Mouse (Mus musculus) myocyte (in vitro differentiated cells): ENCODE measurements around the gene Podn. TPM values are rescaled to one million over a fixed set of nuclear protein-coding genes. Genes with fewer than 3 reads are reported as not detected.

Source experiments
- H3K27me3 ChIP-seq: one replicate; pipeline ENCODE4 v1.6.1; 2011; ENCODE audit not compliant: control insufficient read depth, insufficient read depth, insufficient read length
- H3K36me3 ChIP-seq: one replicate; pipeline ENCODE4 v1.6.1; 2011; ENCODE audit not compliant: control insufficient read depth, insufficient read depth
- H3K4me2 ChIP-seq: one replicate; pipeline ENCODE4 v1.6.1; 2011; ENCODE audit warnings: low read depth, control low read depth
- H3K4me3 ChIP-seq: one replicate; pipeline ENCODE4 v1.5.1; 2011; ENCODE audit warnings: mild to moderate bottlenecking, control low read depth, moderate library complexity
- H3K79me2 ChIP-seq: one replicate; pipeline ENCODE4 v1.6.1; 2011; ENCODE audit not compliant: control insufficient read depth, insufficient read depth
- H3ac ChIP-seq: one replicate; pipeline ENCODE4 v1.6.1; 2011; ENCODE audit not compliant: control insufficient read depth, insufficient read length
- CEBPB ChIP-seq: IDR thresholded peaks from 2 replicates; pipeline ENCODE4 v1.6.1; 2011; ENCODE audit warnings: mild to moderate bottlenecking, moderate library complexity; ENCODE audit not compliant: poor library complexity, insufficient read depth, severe bottlenecking
- E2F4 ChIP-seq: IDR thresholded peaks from one replicate; pipeline ENCODE4 v1.6.1; 2011; ENCODE audit warnings: mild to moderate bottlenecking, control low read depth, moderate library complexity; ENCODE audit not compliant: insufficient read depth
- MAX ChIP-seq: IDR thresholded peaks from one replicate; pipeline ENCODE4 v1.6.1; 2011; ENCODE audit warnings: low read depth, mild to moderate bottlenecking, control low read depth
- MYOD1 ChIP-seq, 3 experiments: IDR thresholded peaks; one replicate each; pipeline ENCODE4 v1.6.1; 2011; ENCODE audit warnings: control low read depth in 2 of 3, low read depth in 2 of 3, mild to moderate bottlenecking in 2 of 3, moderate library complexity in 1 of 3; ENCODE audit not compliant: insufficient read length in 2 of 3, control insufficient read depth in 1 of 3
- MYOG ChIP-seq, 3 experiments: IDR thresholded peaks; one replicate each; pipeline ENCODE4 v1.6.1; 2011; ENCODE audit warnings: control low read depth in 2 of 3, low read depth in 2 of 3, mild to moderate bottlenecking in 2 of 3; ENCODE audit not compliant: insufficient read length in 2 of 3, control insufficient read depth in 1 of 3, insufficient read depth in 1 of 3
- POLR2A ChIP-seq: IDR thresholded peaks from one replicate; pipeline ENCODE4 v1.6.1; 2011; ENCODE audit warnings: low read depth, mild to moderate bottlenecking, control low read depth, moderate library complexity; ENCODE audit not compliant: insufficient read length
- POLR2AphosphoS2 ChIP-seq: IDR thresholded peaks from one replicate; pipeline ENCODE4 v1.6.1; 2011; ENCODE audit warnings: low read depth, control low read depth; ENCODE audit not compliant: insufficient read length
- REST ChIP-seq: IDR thresholded peaks from one replicate; pipeline ENCODE4 v1.6.1; 2011; ENCODE audit warnings: mild to moderate bottlenecking, control low read depth, moderate library complexity; ENCODE audit not compliant: insufficient read depth, insufficient read length
- SRF ChIP-seq: IDR thresholded peaks from one replicate; pipeline ENCODE4 v1.6.1; 2011; ENCODE audit warnings: low read depth; ENCODE audit not compliant: control insufficient read depth, insufficient read length
- TCF12 ChIP-seq: IDR thresholded peaks from one replicate; pipeline ENCODE4 v1.6.1; 2011; ENCODE audit warnings: mild to moderate bottlenecking, control low read depth; ENCODE audit not compliant: poor library complexity, insufficient read depth, severe bottlenecking
- TCF3 ChIP-seq: IDR thresholded peaks from one replicate; pipeline ENCODE4 v1.6.1; 2011; ENCODE audit warnings: low read depth, control low read depth; ENCODE audit not compliant: insufficient read length
- USF1 ChIP-seq: IDR thresholded peaks from one replicate; pipeline ENCODE4 v1.6.1; 2011; ENCODE audit warnings: low read depth, mild to moderate bottlenecking, control low read depth, moderate library complexity
- polyA plus RNA-seq: library from polyadenylated mRNA; unstranded; fragments of >200 nt; fragmentation: generic; extraction: Trizol; gene quantifications from one replicate; pipeline ENCODE4 v1.2.1, GENCODE M21; 2012; ENCODE audit warnings: missing spikeins

Podn gene
- polyA plus RNA-seq, 1 experiment = 0.10 TPM

DNA sequence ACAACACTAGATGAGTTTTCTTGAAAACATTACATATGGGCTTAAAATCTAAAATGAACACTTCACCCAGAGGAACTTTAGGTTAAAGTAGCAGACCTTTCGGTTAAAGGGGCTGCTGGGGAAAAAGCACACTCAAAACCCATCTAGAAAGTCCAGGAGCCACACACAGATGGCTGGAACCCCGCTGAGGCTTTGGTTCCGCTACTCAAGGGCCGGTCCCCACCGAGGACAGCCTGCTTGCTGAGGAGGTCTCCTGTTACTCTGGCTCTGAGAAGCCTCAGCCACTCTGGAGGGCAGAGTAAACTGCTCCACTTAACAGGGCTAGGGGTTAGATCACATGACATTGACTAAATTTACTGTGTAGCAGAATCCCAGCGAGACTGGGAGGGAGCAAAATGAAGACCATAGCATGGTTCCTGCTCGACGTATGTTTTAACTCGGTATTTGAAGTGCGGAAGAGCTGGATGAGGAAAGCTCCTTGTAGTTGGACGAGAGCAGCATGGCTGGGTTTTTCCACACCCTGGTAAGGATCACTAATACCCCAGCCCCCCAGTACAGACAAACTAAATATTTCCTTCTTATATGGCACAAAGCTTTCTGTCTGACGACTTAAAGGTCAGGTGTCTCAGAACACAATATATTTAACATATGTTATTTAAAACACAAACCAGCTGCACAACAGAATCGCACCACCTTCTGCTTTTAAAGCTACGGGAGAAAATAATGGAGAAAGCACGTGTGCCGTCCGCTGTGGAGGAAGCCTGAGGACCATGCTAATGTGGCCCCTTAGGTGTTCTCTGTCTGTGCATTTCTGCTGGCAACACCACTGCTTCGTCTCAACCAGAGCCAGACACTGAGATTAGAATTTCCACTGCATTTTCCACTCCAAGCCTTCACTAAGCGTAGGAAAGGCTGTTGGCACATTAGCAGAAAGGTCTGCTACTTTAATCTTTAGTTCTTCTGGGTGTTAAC, 50.8 kb downstream of the Podn start:
- TF ChIP-seq USF1 (no peak), POLR2AphosphoS2 (no peak), CEBPB (no peak), POLR2A (no peak), MYOG (IDR thresholded peaks at IDR 0.05; ENCODE audit: control insufficient read depth in 1 of 3, insufficient read depth in 1 of 3, insufficient read length in 2 of 3, low read depth in 2 of 3) (no peak), TCF3 (no peak), TCF12 (no peak), REST (no peak), MAX (no peak)
- Histone ChIP-seq H3K27me3 (no peaks in the 10 kb centered on the region), H3K36me3 (peaks cover 23% of the 10 kb centered on the region), H3K79me2 (no peaks in the 10 kb centered on the region), H3K4me2 (no peak overlapping the region), H3K4me3 (no peak overlapping the region), H3ac (no peak overlapping the region)

- no peak overlapping the region for H3K4me2 ChIP-seq
- no peaks in the 10 kb centered on the region for H3K36me3 ChIP-seq
- peaks cover 4% of the 10 kb centered on the region for H3K27me3 ChIP-seq
- H3K79me2 ChIP-seq = no peaks in the 10 kb centered on the region
- TF ChIP-seq E2F4 (no peak), MAX (no peak), TCF12 (no peak), USF1 (no peak), CEBPB (no peak), POLR2A (no peak), SRF (no peak), REST (no peak), MYOG (IDR thresholded peaks at IDR 0.05; ENCODE audit: control insufficient read depth in 1 of 3, insufficient read depth in 1 of 3, insufficient read length in 2 of 3, low read depth in 2 of 3) (no peak), MYOD1 (IDR thresholded peaks at IDR 0.05; ENCODE audit: control insufficient read depth in 1 of 3, insufficient read length in 2 of 3, low read depth in 2 of 3) (no peak), POLR2AphosphoS2 (no peak), TCF3 (no peak)
- H3ac ChIP-seq = no peak overlapping the region
- H3K4me3 ChIP-seq = no peak overlapping the region
These were observed 59.2 kb downstream of the Podn start for GRCm38 (mm10) chr4:108037027-108037426.

DNA sequence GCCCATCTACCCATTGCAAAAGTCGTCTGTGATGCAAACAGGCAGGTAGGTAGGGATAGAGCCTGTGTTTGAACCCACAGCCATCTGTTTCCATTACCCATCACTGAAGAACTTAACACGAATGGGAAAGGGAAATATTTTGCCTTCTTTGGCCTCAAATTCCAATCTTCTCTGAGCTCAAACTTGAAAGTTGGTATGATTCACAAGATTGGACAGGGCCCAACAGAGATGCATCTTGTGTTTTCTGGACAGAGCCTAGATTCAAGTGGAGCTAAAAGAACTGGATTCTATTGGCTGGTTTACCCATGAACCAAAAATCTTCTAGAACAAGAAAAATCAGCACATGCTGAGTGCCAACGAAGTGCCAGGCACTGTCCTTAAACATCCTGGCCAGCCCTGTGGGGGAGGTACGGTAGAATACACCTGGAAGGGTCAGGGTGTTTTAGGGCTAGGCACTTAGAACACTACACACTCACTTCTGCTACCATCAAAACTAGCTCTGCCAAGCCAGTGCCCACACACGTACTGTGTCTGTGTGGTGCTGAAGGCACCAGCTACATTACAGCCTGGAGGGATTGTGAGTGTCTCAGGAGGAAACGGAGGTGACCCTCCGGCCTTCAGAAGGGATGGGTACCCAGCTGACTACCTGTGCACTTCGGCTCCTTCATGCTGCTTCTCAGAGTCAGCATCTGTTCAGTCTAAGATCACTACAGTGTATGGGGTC, 63.0 kb downstream of the Podn start:
- no peaks in the 10 kb centered on the region for H3K79me2 ChIP-seq
- TF ChIP-seq MAX (no peak), USF1 (no peak), POLR2A (no peak), POLR2AphosphoS2 (no peak), TCF3 (no peak), TCF12 (no peak), MYOG (IDR thresholded peaks at IDR 0.05; ENCODE audit: control insufficient read depth in 1 of 3, insufficient read depth in 1 of 3, insufficient read length in 2 of 3, low read depth in 2 of 3) (no peak)
- peaks cover 32% of the 10 kb centered on the region for H3K27me3 ChIP-seq
- H3K4me3 ChIP-seq = no peak overlapping the region
- no peak overlapping the region for H3K4me2 ChIP-seq
- H3ac ChIP-seq = no peak overlapping the region
- no peaks in the 10 kb centered on the region for H3K36me3 ChIP-seq

DNA sequence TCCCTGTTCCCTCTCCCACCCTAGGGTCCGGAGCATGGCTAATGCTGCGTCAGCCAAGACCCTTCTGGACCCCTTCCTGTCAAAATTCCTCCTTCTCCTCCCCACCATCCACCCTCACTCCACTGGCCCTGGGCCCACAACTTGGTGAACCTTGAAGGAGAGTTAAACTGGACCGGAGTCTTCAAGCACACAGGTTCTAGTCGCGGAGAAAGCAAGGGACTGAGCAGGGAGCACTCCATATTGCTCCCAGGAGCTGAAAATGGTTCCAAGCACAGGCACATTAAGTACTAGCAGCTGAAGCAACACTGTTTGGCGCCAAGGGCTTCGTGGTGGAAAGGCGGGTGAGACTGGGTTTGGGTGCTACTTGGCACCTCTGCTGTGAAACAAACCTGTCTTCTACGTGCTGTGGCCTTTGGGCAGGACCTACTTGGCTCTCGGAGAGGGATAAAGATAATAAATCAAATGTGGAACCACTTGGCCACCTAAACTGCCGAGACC, 63.8 kb downstream of the Podn start:
- TF ChIP-seq MYOD1 (IDR thresholded peaks at IDR 0.05; ENCODE audit: control insufficient read depth in 1 of 3, insufficient read length in 2 of 3, low read depth in 2 of 3) = peak in 1 of 3 experiments; percentile 22
- no peak for TF ChIP-seq MAX
- H3ac ChIP-seq = no peak overlapping the region
- peaks cover 32% of the 10 kb centered on the region for H3K27me3 ChIP-seq
- H3K4me3 ChIP-seq = no peak overlapping the region
- peak overlapping the region; percentile 69 for H3K4me2 ChIP-seq
- no peaks in the 10 kb centered on the region for H3K36me3 ChIP-seq
- no peaks in the 10 kb centered on the region for H3K79me2 ChIP-seq
